Mouse (Mus musculus) stomach, postnatal 0 days (tissue): ENCODE data around the gene Pknox2.

ENCODE experiments used
- CTCF ChIP-seq: IDR thresholded peaks from 2 replicates; pipeline ENCODE4 v1.5.1; 2016; ENCODE audit warnings: antibody characterized with exemption, low read depth, mild to moderate bottlenecking, moderate library complexity
- EP300 ChIP-seq: optimal IDR thresholded peaks from 2 replicates; pipeline ENCODE3; 2016; ENCODE audit warnings: antibody characterized with exemption

- TF ChIP-seq CTCF: no peak
- TF ChIP-seq EP300: no peak
Measured at GRCm38 (mm10) chr9:37129046-37129445, 18.2 kb downstream of the Pknox2 start.
